Mouse (Mus musculus) midbrain, embryonic 11.5 days (tissue): ENCODE measurements around the gene Slc1a5. TPM values are rescaled to one million over a fixed set of nuclear protein-coding genes. Genes with fewer than 3 reads are reported as not detected.

Experiments used
- ATAC-seq: fragments of 200-750 bp; cut with Nextera tagmentation; 2 replicates; pipeline ENCODE4 v1.8.0; 2017; ENCODE audit warnings: moderate TSS enrichment, moderate library complexity; ENCODE audit not compliant: low FRiP score
- DNase-seq: peaks from one replicate; pipeline ENCODE4 v3.0.0; 2015; ENCODE audit warnings: low spot score; ENCODE audit errors: missing footprints
- H3K27ac ChIP-seq: fragments of 300-500 bp; sonication (generic); 2 replicates; pipeline ENCODE4 v1.5.1; 2014; ENCODE audit warnings: low read depth, low read length
- H3K27me3 ChIP-seq: fragments of 300-500 bp; sonication (generic); 2 replicates; pipeline ENCODE4 v1.6.1; 2014; ENCODE audit warnings: mild to moderate bottlenecking, low read length, moderate library complexity, mixed read lengths; ENCODE audit not compliant: control insufficient read depth, insufficient read depth
- H3K36me3 ChIP-seq: fragments of 300-500 bp; sonication (generic); 2 replicates; pipeline ENCODE4 v1.6.1; 2014; ENCODE audit warnings: mild to moderate bottlenecking, low read length, moderate library complexity, mixed read lengths; ENCODE audit not compliant: control insufficient read depth, insufficient read depth
- H3K4me1 ChIP-seq: fragments of 300-500 bp; sonication (generic); 2 replicates; pipeline ENCODE4 v1.6.1; 2014; ENCODE audit warnings: low read length; ENCODE audit not compliant: control insufficient read depth, insufficient read depth
- H3K4me2 ChIP-seq: fragments of 300-500 bp; sonication (generic); 2 replicates; pipeline ENCODE4 v1.6.1; 2014; ENCODE audit warnings: mild to moderate bottlenecking, moderate library complexity
- H3K4me3 ChIP-seq: fragments of 300-500 bp; sonication (generic); 2 replicates; pipeline ENCODE4 v1.5.1; 2014; ENCODE audit warnings: low read depth, low read length
- H3K9ac ChIP-seq: fragments of 300-500 bp; sonication (generic); 2 replicates; pipeline ENCODE4 v1.6.1; 2014; ENCODE audit warnings: low read length
- H3K9me3 ChIP-seq: fragments of 300-500 bp; sonication (generic); 2 replicates; pipeline ENCODE4 v1.6.1; 2016; ENCODE audit warnings: low read length; ENCODE audit not compliant: control insufficient read depth
- WGBS: fragments of 180-500 bp; shearing (Covaris S2); extraction: QIAGEN DNeasy Blood & Tissue Kit; methylation state at CpG from one replicate; pipeline ENCODE4 v1.1.7; 2014; 5-methylcytosine and 5-hydroxymethylcytosine counted together
- polyA plus RNA-seq: library from polyadenylated mRNA; unstranded; fragments of >200 nt; fragmentation: Nextera tagmentation; extraction: Ambion mirVana; gene quantifications from 2 replicates; pipeline ENCODE4 v1.2.1, GENCODE M21; 2014

Gene Slc1a5
- polyA plus RNA-seq, 1 experiment from 2014 or later, result 23.2 TPM

- H3K36me3 ChIP-seq, result peaks cover 6% of the 10 kb centered on the region; the same call in 1 of the 2 replicates
- ATAC-seq (no peak), DNase-seq (no peak)
- peak overlapping the region; percentile 27 for H3K4me2 ChIP-seq
- H3K9me3 ChIP-seq, result no peaks in the 10 kb centered on the region
- peak overlapping the region; percentile 30; the same call in 1 of the 2 replicates for H3K9ac ChIP-seq
- no peaks in the 10 kb centered on the region for H3K27me3 ChIP-seq
- WGBS, result 41% methylated on average over 14 of the region's 14 CpGs
- H3K4me1 ChIP-seq, result peaks cover 8% of the 10 kb centered on the region
- no peak overlapping the region for H3K27ac ChIP-seq
- H3K4me3 ChIP-seq, result no peak overlapping the region
Measured at GRCm38 (mm10) chr7:16845072-16845819, 64.1 kb downstream of the Slc1a5 start.

GRCm38 (mm10) chr7:16845820-16846167 is 64.7 kb downstream of the Slc1a5 start:
- H3K9me3 ChIP-seq, result no peaks in the 10 kb centered on the region
- no peak overlapping the region for H3K4me3 ChIP-seq
- no peaks in the 10 kb centered on the region for H3K27me3 ChIP-seq
- H3K9ac ChIP-seq, result peak overlapping the region; percentile 30; the same call in 1 of the 2 replicates
- no peak overlapping the region for H3K27ac ChIP-seq
- DNase-seq (no peak), ATAC-seq (no peak)
- H3K4me1 ChIP-seq, result peaks cover 8% of the 10 kb centered on the region
- 36% methylated on average over 10 of the region's 10 CpGs for WGBS
- H3K4me2 ChIP-seq, result peak overlapping the region; percentile 27; the same call in 1 of the 2 replicates
- peaks cover 5% of the 10 kb centered on the region; the same call in 1 of the 2 replicates for H3K36me3 ChIP-seq

GRCm38 (mm10) chr7:16846775-16847174 is 65.6 kb downstream of the Slc1a5 start:
- no peaks in the 10 kb centered on the region for H3K27me3 ChIP-seq
- H3K27ac ChIP-seq, result no peak overlapping the region
- 0 out of 2 replicates have a peak, but pooled peaks cover 4% of the 10 kb centered on the region for H3K36me3 ChIP-seq
- ATAC-seq (no peak), DNase-seq (no peak)
- H3K4me3 ChIP-seq, result no peak overlapping the region
- no peak overlapping the region for H3K9ac ChIP-seq
- H3K4me1 ChIP-seq, result peaks cover 8% of the 10 kb centered on the region
- no peak overlapping the region for H3K4me2 ChIP-seq
- WGBS, result 93% methylated on average over 5 of the region's 5 CpGs
- no peaks in the 10 kb centered on the region for H3K9me3 ChIP-seq

GRCm38 (mm10) chr7:16847507-16847906 is 66.4 kb downstream of the Slc1a5 start:
- Histone ChIP-seq H3K9me3 (no peaks in the 10 kb centered on the region), H3K4me3 (no peak overlapping the region), H3K4me1 (peaks cover 8% of the 10 kb centered on the region), H3K36me3 (0 out of 2 replicates have a peak, but pooled peaks cover 4% of the 10 kb centered on the region), H3K27ac (no peak overlapping the region), H3K4me2 (no peak overlapping the region), H3K9ac (no peak overlapping the region), H3K27me3 (no peaks in the 10 kb centered on the region)
- ATAC-seq (no peak), DNase-seq (no peak)
- WGBS, result 89% methylated on average over 19 of the region's 19 CpGs

Other genes starting within 250 kb of the Slc1a5 start
- gene Arhgap35, start 166.3 kb upstream of the Slc1a5 start, polyA plus RNA-seq, result 32.5 and 33.3 TPM in 2 replicates
- not detected in 2 replicates for gene Ceacam15, start 105.6 kb upstream of the Slc1a5 start, polyA plus RNA-seq
- not detected in 2 replicates for gene Ceacam9, start 59.4 kb upstream of the Slc1a5 start, polyA plus RNA-seq
- 277 and 300 TPM in 2 replicates for gene Ap2s1, start 42.9 kb upstream of the Slc1a5 start, polyA plus RNA-seq
- 111 and 115 TPM in 2 replicates for gene Strn4, start 34.5 kb downstream of the Slc1a5 start, polyA plus RNA-seq
- gene Fkrp, start 35.4 kb downstream of the Slc1a5 start, polyA plus RNA-seq, result 24.3 and 25.9 TPM in 2 replicates
- 9.2 and 10.3 TPM in 2 replicates for gene Prkd2, start 61.6 kb downstream of the Slc1a5 start, polyA plus RNA-seq
- gene Dact3, start 94.0 kb downstream of the Slc1a5 start, polyA plus RNA-seq, result 4.8 and 5.3 TPM in 2 replicates
- gene Gng8, start 110.4 kb downstream of the Slc1a5 start, polyA plus RNA-seq, result 9.7 and 10.2 TPM in 2 replicates
- 0.94 and 1.2 TPM in 2 replicates for gene Ptgir, start 125.2 kb downstream of the Slc1a5 start, polyA plus RNA-seq
- gene Calm3, start 142.8 kb downstream of the Slc1a5 start, polyA plus RNA-seq, result 284 and 295 TPM in 2 replicates
- gene Pnmal2, start 163.3 kb downstream of the Slc1a5 start, polyA plus RNA-seq, result 8.3 and 8.6 TPM in 2 replicates
- 22.5 and 23.7 TPM in 2 replicates for gene Pnmal1, start 178.3 kb downstream of the Slc1a5 start, polyA plus RNA-seq
- 1.6 and 2.5 TPM in 2 replicates for gene Gm42372, start 201.7 kb downstream of the Slc1a5 start, polyA plus RNA-seq
- gene Ccdc8, start 211.4 kb downstream of the Slc1a5 start, polyA plus RNA-seq, result 13.2 and 14.7 TPM in 2 replicates
- gene Ppp5c, start 246.6 kb downstream of the Slc1a5 start, polyA plus RNA-seq, result 101 and 108 TPM in 2 replicates